Mouse (Mus musculus) liver, postnatal 0 days (tissue): ENCODE data around the gene Bcl2. TPM values are rescaled to one million over a fixed set of nuclear protein-coding genes. Genes with fewer than 3 reads are reported as not detected.
A peak's percentile ranks its signal among the peaks of the same experiment; 100 is the strongest.

Experiments used
- ATAC-seq: fragments of 200-750 bp; cut with Nextera tagmentation; 2 replicates; pipeline ENCODE4 v1.8.0; 2017; ENCODE audit warnings: mild to moderate bottlenecking, moderate library complexity
- DNase-seq: peaks from one replicate; pipeline ENCODE4 v3.0.0-alpha.2; 2016
- H3K27ac ChIP-seq: fragments of 300-500 bp; sonication (generic); 2 replicates; pipeline ENCODE4 v1.5.1; 2014; ENCODE audit warnings: antibody characterized with exemption, moderate library complexity, mild to moderate bottlenecking, low read depth
- H3K27me3 ChIP-seq: fragments of 300-500 bp; sonication (generic); 2 replicates; pipeline ENCODE4 v1.6.1; 2014; ENCODE audit warnings: low read length, control low read depth, mixed read lengths; ENCODE audit not compliant: insufficient read depth
- H3K36me3 ChIP-seq: fragments of 300-500 bp; sonication (generic); replicated peaks from 2 replicates; pipeline ENCODE4 v1.6.1; 2014; ENCODE audit warnings: mild to moderate bottlenecking, control low read depth, low read length, moderate library complexity, mixed read lengths; ENCODE audit not compliant: insufficient read depth
- H3K4me1 ChIP-seq: fragments of 300-500 bp; sonication (generic); 2 replicates; pipeline ENCODE4 v1.6.1; 2014; ENCODE audit warnings: antibody characterized with exemption, mild to moderate bottlenecking, control low read depth; ENCODE audit not compliant: insufficient read depth
- H3K4me2 ChIP-seq: fragments of 300-500 bp; sonication (generic); 2 replicates; pipeline ENCODE4 v1.6.1; 2014; ENCODE audit warnings: low read depth, mild to moderate bottlenecking, low read length, moderate library complexity, mixed read lengths
- H3K4me3 ChIP-seq: fragments of 300-500 bp; sonication (generic); 2 replicates; pipeline ENCODE4 v1.5.1; 2014; ENCODE audit warnings: low read depth, low read length
- H3K9ac ChIP-seq: fragments of 300-500 bp; sonication (generic); replicated peaks from 2 replicates; pipeline ENCODE4 v1.6.1; 2014; ENCODE audit warnings: mild to moderate bottlenecking, moderate library complexity
- H3K9me3 ChIP-seq: fragments of 300-500 bp; sonication (generic); 2 replicates; pipeline ENCODE4 v1.6.1; 2016; ENCODE audit warnings: mild to moderate bottlenecking, control low read depth, low read length, mixed read lengths
- CTCF ChIP-seq: sonication (generic); IDR thresholded peaks from 2 replicates; pipeline ENCODE4 v1.5.1; 2016; ENCODE audit warnings: antibody characterized with exemption, low read depth
- EP300 ChIP-seq: IDR thresholded peaks from 2 replicates; pipeline ENCODE4 v1.6.1; 2016; ENCODE audit warnings: antibody characterized with exemption, low read depth, mild to moderate bottlenecking
- WGBS: fragments of 180-500 bp; shearing (Covaris S2); extraction: QIAGEN DNeasy Blood & Tissue Kit; methylation state at CpG from one replicate; pipeline ENCODE4 v1.1.7; 2014; ENCODE audit not compliant: insufficient replicate concordance; 5-methylcytosine and 5-hydroxymethylcytosine counted together
- microRNA-seq: library from miRNA; unstranded; fragments of <30 nt; microRNA quantifications from one replicate; pipeline ENCODE4, GENCODE M21; 2016
- polyA plus RNA-seq: library from polyadenylated mRNA; unstranded; fragments of >200 nt; fragmentation: Nextera tagmentation; extraction: Ambion mirVana; gene quantifications from 2 replicates; pipeline ENCODE4 v1.2.1, GENCODE M21; 2015

Gene Bcl2
- polyA plus RNA-seq, 1 experiment from 2014 or later, result 0.83 TPM

DNA sequence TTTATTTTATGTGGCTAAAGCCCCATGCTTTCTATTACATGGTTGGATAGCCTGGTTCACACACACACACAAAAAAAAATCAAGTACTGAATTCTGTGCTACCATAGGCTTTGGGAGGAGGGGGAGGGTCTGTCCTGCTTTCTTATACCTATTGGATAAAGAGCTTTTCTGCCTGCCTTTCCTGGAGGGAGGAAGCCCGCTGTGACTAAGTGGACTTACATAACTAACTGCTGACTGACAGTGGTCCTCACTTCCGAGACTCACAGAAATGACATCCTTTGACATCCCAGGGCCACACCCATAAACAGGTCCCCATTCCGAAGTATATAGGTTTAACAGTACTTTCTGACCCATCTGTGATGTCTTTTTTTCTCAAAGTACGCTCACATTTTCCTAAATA is 200.6 kb downstream of the Bcl2 start:
- TF ChIP-seq EP300 (no peak), CTCF (no peak)
- Histone ChIP-seq H3K27me3 (no peaks in the 10 kb centered on the region), H3K9me3 (no peaks in the 10 kb centered on the region), H3K9ac (no peak overlapping the region), H3K4me3 (no peak overlapping the region), H3K4me2 (no peak overlapping the region), H3K27ac (no peak overlapping the region), H3K4me1 (peaks cover 9% of the 10 kb centered on the region; the same call in 1 of the 2 replicates), H3K36me3 (no peaks in the 10 kb centered on the region)
- ATAC-seq, result no peak
- 59% methylated on average over 4 of the region's 4 CpGs for WGBS
- no peak for DNase-seq

DNA sequence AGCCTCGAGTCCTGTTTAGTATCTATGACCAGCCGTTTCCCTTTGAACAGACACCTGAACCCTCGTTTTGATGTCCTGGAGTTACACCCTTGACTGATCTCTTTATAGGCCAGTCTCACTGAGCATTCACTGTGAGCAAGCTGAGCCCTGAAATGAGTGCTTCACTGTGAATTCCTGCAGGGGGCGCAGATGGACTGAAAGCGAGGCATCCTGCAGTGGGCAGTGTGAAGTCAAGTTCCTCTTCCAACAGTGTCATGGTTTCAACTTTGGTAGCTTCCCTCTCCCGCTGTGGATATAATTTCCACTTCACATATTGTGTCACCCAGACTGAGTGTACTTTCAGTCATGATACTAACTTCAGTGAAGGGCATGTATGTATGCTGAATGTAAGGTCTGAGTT is 202.5 kb downstream of the Bcl2 start:
- DNase-seq (peak; percentile 75), ATAC-seq (peak; percentile 61)
- WGBS, result 15% methylated on average over 6 of the region's 6 CpGs
- Histone ChIP-seq H3K4me3 (no peak overlapping the region), H3K4me2 (no peak overlapping the region), H3K27me3 (no peaks in the 10 kb centered on the region), H3K4me1 (no peaks in the 10 kb centered on the region), H3K9ac (no peak overlapping the region), H3K9me3 (no peaks in the 10 kb centered on the region), H3K27ac (no peak overlapping the region), H3K36me3 (no peaks in the 10 kb centered on the region)
- TF ChIP-seq CTCF (peak; percentile 89), EP300 (no peak)

GRCm38 (mm10) chr1:106507556-106507955 is 206.5 kb downstream of the Bcl2 start:
- Histone ChIP-seq H3K27ac (no peak overlapping the region), H3K4me1 (no peaks in the 10 kb centered on the region), H3K9ac (no peak overlapping the region), H3K36me3 (no peaks in the 10 kb centered on the region), H3K4me2 (no peak overlapping the region), H3K9me3 (no peaks in the 10 kb centered on the region), H3K27me3 (no peaks in the 10 kb centered on the region), H3K4me3 (no peak overlapping the region)
- DNase-seq, result no peak
- 72% methylated on average over 1 of the region's 1 CpGs for WGBS
- TF ChIP-seq CTCF, result no peak
- ATAC-seq, result no peak

DNA sequence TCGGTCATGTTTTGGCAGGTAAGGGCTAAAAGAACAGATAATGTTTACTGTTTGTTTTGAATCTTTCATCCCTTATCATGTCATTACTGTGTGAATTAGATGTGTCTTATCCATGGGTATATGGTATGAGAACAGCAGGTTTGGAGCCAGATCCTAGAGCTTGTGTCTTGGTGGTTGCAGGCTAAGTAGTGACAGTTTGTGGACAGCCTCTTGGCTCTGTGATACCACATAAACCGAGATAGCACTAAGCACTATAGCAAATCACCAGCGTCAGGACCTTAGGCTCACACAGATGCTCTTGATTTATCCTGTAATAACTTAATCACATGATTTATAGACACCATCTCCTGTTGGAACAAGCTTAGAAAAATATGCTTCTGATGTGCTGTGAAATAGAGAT is 210.2 kb downstream of the Bcl2 start:
- ATAC-seq, result no peak
- no peak for DNase-seq
- no peak overlapping the region for H3K27ac ChIP-seq
- no peak overlapping the region for H3K9ac ChIP-seq
- H3K36me3 ChIP-seq, result no peaks in the 10 kb centered on the region
- no peak overlapping the region for H3K4me3 ChIP-seq
- no peak overlapping the region for H3K4me2 ChIP-seq
- H3K9me3 ChIP-seq, result no peaks in the 10 kb centered on the region
- WGBS, result 74% methylated on average over 3 of the region's 3 CpGs
- TF ChIP-seq EP300 (no peak), CTCF (no peak)
- no peaks in the 10 kb centered on the region for H3K4me1 ChIP-seq
- H3K27me3 ChIP-seq, result no peaks in the 10 kb centered on the region

DNA sequence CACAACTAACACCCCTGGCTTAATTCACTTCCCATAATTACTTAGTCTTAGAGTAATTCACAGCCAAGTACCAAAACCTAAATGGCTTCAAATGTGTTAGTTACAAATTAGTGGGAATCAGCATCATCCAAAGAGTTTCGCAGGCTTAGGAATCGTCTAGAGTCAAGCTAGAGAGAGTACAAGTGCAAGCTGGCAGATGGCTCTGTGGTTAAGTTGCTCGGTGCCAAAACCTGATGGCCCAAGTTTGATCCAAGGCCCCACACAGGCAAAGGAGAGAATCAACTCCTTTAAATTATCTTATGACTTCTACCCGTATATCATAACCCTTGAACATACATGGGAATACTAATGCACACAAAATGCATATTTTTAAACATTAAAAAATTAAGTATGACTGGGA is 210.7 kb downstream of the Bcl2 start:
- ATAC-seq (no peak), DNase-seq (no peak)
- Histone ChIP-seq H3K36me3 (no peaks in the 10 kb centered on the region), H3K9me3 (no peaks in the 10 kb centered on the region), H3K4me2 (no peak overlapping the region), H3K4me3 (no peak overlapping the region), H3K27me3 (no peaks in the 10 kb centered on the region), H3K27ac (no peak overlapping the region), H3K4me1 (no peaks in the 10 kb centered on the region), H3K9ac (no peak overlapping the region)
- 82% methylated on average over 4 of the region's 4 CpGs for WGBS
- no peak for TF ChIP-seq CTCF
- no peak for TF ChIP-seq EP300

- WGBS, result 62% methylated on average over 2 of the region's 2 CpGs
- Histone ChIP-seq H3K27ac (no peak overlapping the region), H3K9me3 (no peaks in the 10 kb centered on the region), H3K36me3 (no peaks in the 10 kb centered on the region), H3K4me2 (no peak overlapping the region), H3K27me3 (no peaks in the 10 kb centered on the region), H3K4me1 (no peaks in the 10 kb centered on the region), H3K9ac (no peak overlapping the region), H3K4me3 (no peak overlapping the region)
- DNase-seq (no peak), ATAC-seq (no peak)
- TF ChIP-seq EP300, result no peak
- TF ChIP-seq CTCF, result no peak
Measured at GRCm38 (mm10) chr1:106497999-106498398, 216.1 kb downstream of the Bcl2 start.

Small RNAs within 50 kb of the gene (microRNA-seq; reads per million reads assigned to microRNA genes)
- gene Mir3473f, result not detected

Other genes with a start within 250 kb of the Bcl2 start
- 7.3 and 8.0 TPM in 2 replicates for gene Kdsr, start 45.5 kb upstream of the Bcl2 start, polyA plus RNA-seq
- 20.2 and 22.7 TPM in 2 replicates for gene Vps4b, start 82.5 kb upstream of the Bcl2 start, polyA plus RNA-seq
- not detected in 2 replicates for gene Serpinb5, start 146.9 kb upstream of the Bcl2 start, polyA plus RNA-seq
- not detected in 2 replicates for gene Serpinb12, start 220.2 kb upstream of the Bcl2 start, polyA plus RNA-seq